Mouse (Mus musculus) G1E (cell line): ENCODE results near the gene Rhob.

Source experiments
- CTCF ChIP-seq: IDR thresholded peaks from 2 replicates; pipeline ENCODE4 v1.5.1; 2012; ENCODE audit warnings: low read depth, low read length, inconsistent platforms, mixed read lengths
- GATA1 ChIP-seq: IDR thresholded peaks from 2 replicates; pipeline ENCODE4 v1.6.1; 2012; ENCODE audit warnings: borderline replicate concordance, low read length, inconsistent platforms, mixed read lengths
- POLR2AphosphoS5 ChIP-seq: IDR thresholded peaks from 2 replicates; pipeline ENCODE4 v1.6.1; 2012; ENCODE audit warnings: low read depth, low read length, inconsistent platforms; ENCODE audit not compliant: insufficient replicate concordance
- TAL1 ChIP-seq: conservative IDR thresholded peaks from 2 replicates; pipeline ENCODE4 v1.6.1; 2012; ENCODE audit warnings: low read depth, low read length, inconsistent platforms, mixed read lengths

GRCm38 (mm10) chr12:8496679-8497313, 3.0 kb downstream of the Rhob start:
- TF ChIP-seq POLR2AphosphoS5 (no peak), CTCF (no peak), GATA1 (no peak), TAL1 (no peak)
